Mouse (Mus musculus) embryonic facial prominence, embryonic 14.5 days (tissue): ENCODE results near the gene Fbln2. TPM values are rescaled to one million over a fixed set of nuclear protein-coding genes. Genes with fewer than 3 reads are reported as not detected.

Experiments used
- ATAC-seq: fragments of 200-750 bp; cut with Nextera tagmentation; 2 replicates; pipeline ENCODE4 v1.8.0; 2017; ENCODE audit warnings: low read depth, moderate number of reproducible peaks, moderate TSS enrichment
- DNase-seq: peaks from one replicate; pipeline ENCODE4 v3.0.0-alpha.2; 2015; ENCODE audit warnings: low spot score
- H3K27ac ChIP-seq: fragments of 300-500 bp; sonication (generic); replicated peaks from 2 replicates; pipeline ENCODE4 v1.5.1; 2014; ENCODE audit warnings: low read depth, mild to moderate bottlenecking, low read length, moderate library complexity
- H3K27me3 ChIP-seq: fragments of 300-500 bp; sonication (generic); replicated peaks from 2 replicates; pipeline ENCODE4 v1.6.1; 2014; ENCODE audit warnings: low read length; ENCODE audit not compliant: control insufficient read depth, insufficient read depth
- H3K36me3 ChIP-seq: fragments of 300-500 bp; sonication (generic); 2 replicates; pipeline ENCODE4 v1.6.1; 2014; ENCODE audit warnings: low read length, mixed read lengths; ENCODE audit not compliant: control insufficient read depth, insufficient read depth
- H3K4me1 ChIP-seq: fragments of 300-500 bp; sonication (generic); 2 replicates; pipeline ENCODE4 v1.6.1; 2014; ENCODE audit warnings: antibody characterized with exemption, low read length; ENCODE audit not compliant: control insufficient read depth, insufficient read depth
- H3K4me2 ChIP-seq: fragments of 300-500 bp; sonication (generic); 2 replicates; pipeline ENCODE4 v1.6.1; 2014; ENCODE audit warnings: low read depth, mild to moderate bottlenecking, low read length, moderate library complexity, mixed read lengths
- H3K4me3 ChIP-seq: fragments of 300-500 bp; sonication (generic); 2 replicates; pipeline ENCODE4 v1.5.1; 2014; ENCODE audit warnings: low read depth, mild to moderate bottlenecking, low read length
- H3K9ac ChIP-seq: fragments of 300-500 bp; sonication (generic); 2 replicates; pipeline ENCODE4 v1.6.1; 2014; ENCODE audit warnings: low read depth, mild to moderate bottlenecking, low read length, moderate library complexity, mixed read lengths
- H3K9me3 ChIP-seq: fragments of 300-500 bp; sonication (generic); 2 replicates; pipeline ENCODE4 v1.6.1; 2016; ENCODE audit warnings: low read length; ENCODE audit not compliant: control insufficient read depth
- WGBS: fragments of 180-500 bp; shearing (Covaris S2); extraction: QIAGEN DNeasy Blood & Tissue Kit; methylation state at CpG from one replicate; pipeline ENCODE4 v1.1.7; 2014; 5-methylcytosine and 5-hydroxymethylcytosine counted together
- polyA plus RNA-seq: library from polyadenylated mRNA; unstranded; fragments of >200 nt; fragmentation: Nextera tagmentation; extraction: Ambion mirVana; gene quantifications from 2 replicates; pipeline ENCODE4 v1.2.1, GENCODE M21; 2014

Gene Fbln2
- polyA plus RNA-seq, 1 experiment from 2014 or later = 202 TPM

- ATAC-seq = no peak
- no peak overlapping the region for H3K4me2 ChIP-seq
- H3K9ac ChIP-seq = no peak overlapping the region
- no peak for DNase-seq
- peaks cover 12% of the 10 kb centered on the region; the same call in 1 of the 2 replicates for H3K4me1 ChIP-seq
- no peak overlapping the region for H3K27ac ChIP-seq
- no peak overlapping the region for H3K4me3 ChIP-seq
- no peaks in the 10 kb centered on the region for H3K36me3 ChIP-seq
- 66% methylated on average over 6 of the region's 6 CpGs for WGBS
- peaks cover 59% of the 10 kb centered on the region for H3K27me3 ChIP-seq
- no peaks in the 10 kb centered on the region for H3K9me3 ChIP-seq
These were observed 75.4 kb downstream of the Fbln2 start for GRCm38 (mm10) chr6:91287636-91288035.

GRCm38 (mm10) chr6:91288251-91288785 lies 76.1 kb downstream of the Fbln2 start:
- Histone ChIP-seq H3K9ac (no peak overlapping the region), H3K4me3 (no peak overlapping the region), H3K4me1 (peaks cover 12% of the 10 kb centered on the region; the same call in 1 of the 2 replicates), H3K27me3 (peaks cover 52% of the 10 kb centered on the region), H3K4me2 (no peak overlapping the region), H3K9me3 (no peaks in the 10 kb centered on the region), H3K36me3 (no peaks in the 10 kb centered on the region), H3K27ac (no peak overlapping the region)
- ATAC-seq = no peak
- DNase-seq = no peak
- WGBS = 49% methylated on average over 3 of the region's 3 CpGs

- Histone ChIP-seq H3K36me3 (no peaks in the 10 kb centered on the region), H3K27me3 (peaks cover 46% of the 10 kb centered on the region), H3K4me3 (no peak overlapping the region), H3K4me1 (peaks cover 12% of the 10 kb centered on the region; the same call in 1 of the 2 replicates), H3K27ac (no peak overlapping the region), H3K9ac (no peak overlapping the region), H3K4me2 (no peak overlapping the region), H3K9me3 (no peaks in the 10 kb centered on the region)
- DNase-seq (no peak), ATAC-seq (no peak)
- 69% methylated on average over 1 of the region's 1 CpGs for WGBS
These were observed 76.7 kb downstream of the Fbln2 start for GRCm38 (mm10) chr6:91288961-91289360.

GRCm38 (mm10) chr6:91290937-91291336 lies 78.7 kb downstream of the Fbln2 start:
- Histone ChIP-seq H3K9ac (no peak overlapping the region), H3K4me1 (peaks cover 3% of the 10 kb centered on the region; the same call in 1 of the 2 replicates), H3K36me3 (no peaks in the 10 kb centered on the region), H3K9me3 (no peaks in the 10 kb centered on the region), H3K4me2 (no peak overlapping the region), H3K27ac (no peak overlapping the region), H3K27me3 (peaks cover 26% of the 10 kb centered on the region), H3K4me3 (no peak overlapping the region)
- DNase-seq (no peak), ATAC-seq (no peak)
- 64% methylated on average over 10 of the region's 10 CpGs for WGBS

GRCm38 (mm10) chr6:91295431-91295830 lies 83.2 kb downstream of the Fbln2 start:
- 69% methylated on average over 4 of the region's 4 CpGs for WGBS
- H3K9me3 ChIP-seq = no peaks in the 10 kb centered on the region
- DNase-seq (no peak), ATAC-seq (no peak)
- H3K4me2 ChIP-seq = no peak overlapping the region
- H3K4me3 ChIP-seq = no peak overlapping the region
- H3K27me3 ChIP-seq = no peaks in the 10 kb centered on the region
- H3K36me3 ChIP-seq = no peaks in the 10 kb centered on the region
- no peaks in the 10 kb centered on the region for H3K4me1 ChIP-seq
- H3K27ac ChIP-seq = no peak overlapping the region
- H3K9ac ChIP-seq = no peak overlapping the region

GRCm38 (mm10) chr6:91298828-91299227 lies 86.6 kb downstream of the Fbln2 start:
- 61% methylated on average over 6 of the region's 6 CpGs for WGBS
- Histone ChIP-seq H3K27me3 (no peaks in the 10 kb centered on the region), H3K4me3 (no peak overlapping the region), H3K9ac (no peak overlapping the region), H3K27ac (no peak overlapping the region), H3K4me1 (no peaks in the 10 kb centered on the region), H3K9me3 (no peaks in the 10 kb centered on the region), H3K36me3 (no peaks in the 10 kb centered on the region), H3K4me2 (no peak overlapping the region)
- DNase-seq (no peak), ATAC-seq (no peak)

- 51% methylated on average over 3 of the region's 3 CpGs for WGBS
- Histone ChIP-seq H3K36me3 (no peaks in the 10 kb centered on the region), H3K4me1 (no peaks in the 10 kb centered on the region), H3K27ac (no peak overlapping the region), H3K4me3 (no peak overlapping the region), H3K27me3 (no peaks in the 10 kb centered on the region), H3K9ac (no peak overlapping the region), H3K9me3 (no peaks in the 10 kb centered on the region), H3K4me2 (no peak overlapping the region)
- ATAC-seq = no peak
- no peak for DNase-seq
These were observed 87.8 kb downstream of the Fbln2 start for GRCm38 (mm10) chr6:91300079-91300478.

GRCm38 (mm10) chr6:91301839-91302238 lies 89.6 kb downstream of the Fbln2 start:
- no peaks in the 10 kb centered on the region for H3K36me3 ChIP-seq
- ATAC-seq (no peak), DNase-seq (no peak)
- no peaks in the 10 kb centered on the region for H3K9me3 ChIP-seq
- no peak overlapping the region for H3K4me3 ChIP-seq
- no peak overlapping the region for H3K9ac ChIP-seq
- no peak overlapping the region for H3K27ac ChIP-seq
- no peaks in the 10 kb centered on the region for H3K27me3 ChIP-seq
- H3K4me2 ChIP-seq = no peak overlapping the region
- WGBS = 38% methylated on average over 1 of the region's 1 CpGs
- H3K4me1 ChIP-seq = no peaks in the 10 kb centered on the region

GRCm38 (mm10) chr6:91302337-91302736 lies 90.1 kb downstream of the Fbln2 start:
- Histone ChIP-seq H3K9ac (no peak overlapping the region), H3K4me1 (no peaks in the 10 kb centered on the region), H3K4me3 (no peak overlapping the region), H3K9me3 (no peaks in the 10 kb centered on the region), H3K4me2 (no peak overlapping the region), H3K36me3 (no peaks in the 10 kb centered on the region), H3K27ac (no peak overlapping the region), H3K27me3 (no peaks in the 10 kb centered on the region)
- WGBS = 64% methylated on average over 3 of the region's 3 CpGs
- ATAC-seq (no peak), DNase-seq (no peak)
